Mouse (Mus musculus) kidney, adult 2 months (tissue): ENCODE results near the gene Avpr1b.

ENCODE experiments used
- CTCF ChIP-seq: fragments of 200-500 bp; conservative IDR thresholded peaks from 2 replicates; pipeline ENCODE4 v1.5.1; 2011; ENCODE audit warnings: low read depth, mild to moderate bottlenecking, control low read depth, low read length, moderate library complexity, mixed read lengths; ENCODE audit not compliant: insufficient read depth, insufficient read length
- POLR2A ChIP-seq: fragments of 200-500 bp; IDR thresholded peaks from one replicate; pipeline ENCODE4 v1.6.1; 2011; ENCODE audit warnings: low read depth, low read length, control low read depth

DNA sequence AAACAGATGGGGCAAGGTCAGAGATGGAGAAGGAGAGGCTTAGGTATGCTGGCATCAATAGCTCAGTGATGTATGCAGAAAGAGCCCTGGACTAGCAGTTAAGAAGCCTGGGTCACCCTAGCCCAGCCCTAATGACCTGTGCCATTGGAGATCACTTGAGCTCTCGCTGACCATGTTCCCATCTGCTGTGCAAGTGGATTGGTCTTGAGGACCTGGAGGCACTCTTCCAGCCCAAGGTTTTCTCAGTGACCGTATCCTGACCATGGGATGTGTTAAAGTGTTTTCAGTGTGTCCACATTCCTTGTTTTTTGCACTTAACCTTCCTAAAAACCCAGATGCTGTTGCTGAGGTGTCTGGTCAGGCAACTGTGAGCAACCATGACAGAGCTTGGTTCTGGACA, 61.2 kb downstream of the Avpr1b start:
- TF ChIP-seq CTCF (no peak), POLR2A (no peak)
